Mouse (Mus musculus) heart, postnatal 36 days (tissue): ENCODE measurements around the gene Mfsd9. TPM values are rescaled to one million over a fixed set of nuclear protein-coding genes. Genes with fewer than 3 reads are reported as not detected.
A peak's percentile ranks its signal among the peaks of the same experiment; 100 is the strongest.
"Not testable (repeated sequence)": the region's sequence is repeated elsewhere in the genome, so short reads cannot be mapped to it uniquely, and the experiment has no call there.

ENCODE experiments used
- DNase-seq, 2 experiments: peaks; one replicate each; pipeline ENCODE4 v3.0.0; 2021 to 2022
- intact Hi-C: fragments of 180-260 bp; cut with DNase I; formaldehyde crosslinking; loops from one replicate; pipeline ENCODE4 v1.15.1; 2025
- total RNA-seq, 2 experiments: library from RNA; stranded (reverse); gene quantifications; 2 replicates each; pipeline ENCODE4 v1.2.3; 2021

Mfsd9 gene
- total RNA-seq, 2 experiments from 2014 or later, result 0.78 to 1.1 TPM

GRCm38 (mm10) chr1:40784306-40784705 is 6.2 kb downstream of the Mfsd9 start:
- intact Hi-C loops, result no loop called here
- no peak for DNase-seq

GRCm38 (mm10) chr1:40783450-40783849 is 7.0 kb downstream of the Mfsd9 start:
- intact Hi-C loops, result no loop called here
- DNase-seq, result no peak

GRCm38 (mm10) chr1:40776763-40777162 is 13.7 kb downstream of the Mfsd9 start:
- intact Hi-C loops, result no loop called here
- no peak for DNase-seq

GRCm38 (mm10) chr1:40776102-40776501 is 14.4 kb downstream of the Mfsd9 start:
- intact Hi-C loops, result no loop called here
- no peak for DNase-seq

- intact Hi-C loops, result no loop called here
- no peak for DNase-seq
Measured at GRCm38 (mm10) chr1:40774040-40774439, 16.4 kb downstream of the Mfsd9 start.

GRCm38 (mm10) chr1:40773234-40773633 is 17.3 kb downstream of the Mfsd9 start:
- intact Hi-C loops, result no loop called here
- no peak for DNase-seq

- intact Hi-C loops, result no loop called here
- no peak for DNase-seq
Measured at GRCm38 (mm10) chr1:40771196-40771970, 19.1 kb downstream of the Mfsd9 start.

GRCm38 (mm10) chr1:40769331-40769894 is 21.1 kb downstream of the Mfsd9 start:
- no peak for DNase-seq
- intact Hi-C loops, result loop anchor here (2.0 to 5.0 kb wide), 2 partner anchors 87 to 151 kb away; partner anchors contain the start of gene Slc9a2

- intact Hi-C loops, result loop anchor here (1.0 to 5.0 kb wide), 3 partner anchors 86 to 189 kb away; partner anchors contain the start of gene Slc9a2
- peak; percentile 6 to 52 for DNase-seq
Measured at GRCm38 (mm10) chr1:40768606-40769005, 21.9 kb downstream of the Mfsd9 start.

GRCm38 (mm10) chr1:40767588-40767987 is 22.9 kb downstream of the Mfsd9 start:
- DNase-seq, result no peak
- intact Hi-C loops, result loop anchor here (5.0 kb wide), 1 partner anchor 85 kb away; the partner anchor contains the start of gene Slc9a2

- intact Hi-C loops, result loop anchor here (5.0 kb wide), 1 partner anchor 83 kb away; the partner anchor contains the start of gene Slc9a2
Measured at GRCm38 (mm10) chr1:40765521-40765920, 25.0 kb downstream of the Mfsd9 start.

GRCm38 (mm10) chr1:40764701-40765275 is 25.7 kb downstream of the Mfsd9 start:
- intact Hi-C loops, result loop anchor here (5.0 kb wide), 1 partner anchor 82 kb away; the partner anchor contains the start of gene Slc9a2
- DNase-seq, result no peak

More at GRCm38 (mm10) chr1:40765521-40765920, 25.0 kb downstream of the Mfsd9 start:
- no peak for DNase-seq

GRCm38 (mm10) chr1:40764042-40764441 is 26.4 kb downstream of the Mfsd9 start:
- no peak for DNase-seq
- intact Hi-C loops, result no loop called here

- intact Hi-C loops, result no loop called here
- no peak for DNase-seq
Measured at GRCm38 (mm10) chr1:40759751-40760445, 30.6 kb downstream of the Mfsd9 start.

- intact Hi-C loops, result no loop called here
- DNase-seq, result no peak
Measured at GRCm38 (mm10) chr1:40746089-40746488, 44.4 kb downstream of the Mfsd9 start.

GRCm38 (mm10) chr1:40740739-40741138 is 49.7 kb downstream of the Mfsd9 start:
- intact Hi-C loops, result no loop called here
- DNase-seq, result no peak

- intact Hi-C loops, result not testable (repeated sequence)
Measured at GRCm38 (mm10) chr1:40738246-40738645, 52.2 kb downstream of the Mfsd9 start.

GRCm38 (mm10) chr1:40737671-40738070 is 52.8 kb downstream of the Mfsd9 start:
- intact Hi-C loops, result no loop called here
- no peak for DNase-seq

More at GRCm38 (mm10) chr1:40738246-40738645, 52.2 kb downstream of the Mfsd9 start:
- DNase-seq, result not testable (repeated sequence)

- intact Hi-C loops, result no loop called here
- DNase-seq, result no peak
Measured at GRCm38 (mm10) chr1:40728636-40729035, 61.9 kb downstream of the Mfsd9 start.

- intact Hi-C loops, result no loop called here
- no peak for DNase-seq
Measured at GRCm38 (mm10) chr1:40727404-40727803, 63.1 kb downstream of the Mfsd9 start.

GRCm38 (mm10) chr1:40726051-40726450 is 64.4 kb downstream of the Mfsd9 start:
- DNase-seq, result no peak
- intact Hi-C loops, result no loop called here
